Mouse (Mus musculus) cerebellum, adult 9-11 months (tissue): Measurements from ENCODE around the gene 4931414P19Rik.
"Not testable (repeated sequence)": the region's sequence is repeated elsewhere in the genome, so short reads cannot be mapped to it uniquely, and the experiment has no call there.

Source experiments
- DNase-seq: peaks from one replicate; pipeline ENCODE4 v3.0.0; 2022

The 4931414P19Rik gene

GRCm38 (mm10) chr14:54624976-54625375, 19.2 kb upstream of the 4931414P19Rik start:
- DNase-seq = no peak

- DNase-seq = no peak
Observed at GRCm38 (mm10) chr14:54623334-54623733, 17.5 kb upstream of the 4931414P19Rik start.

GRCm38 (mm10) chr14:54621133-54621532, 15.3 kb upstream of the 4931414P19Rik start, which contains the start of gene Psmb11:
Gene Psmb11 (plus strand): TSS chr14:54621433.
- no peak for DNase-seq

GRCm38 (mm10) chr14:54617897-54618365, 12.1 kb upstream of the 4931414P19Rik start, which contains the start of gene Psmb5:
Gene Psmb5 (minus strand): TSS chr14:54618022.
- peak; percentile 91 for DNase-seq

- DNase-seq = no peak
Observed at GRCm38 (mm10) chr14:54617152-54617896, 11.5 kb upstream of the 4931414P19Rik start.

GRCm38 (mm10) chr14:54616226-54616825, 10.5 kb upstream of the 4931414P19Rik start:
- DNase-seq = no peak

- not testable (repeated sequence) for DNase-seq
Observed at GRCm38 (mm10) chr14:54614130-54614529, 8.3 kb upstream of the 4931414P19Rik start.

- no peak for DNase-seq
Observed at GRCm38 (mm10) chr14:54610648-54611047, 4.9 kb upstream of the 4931414P19Rik start.

- DNase-seq = no peak
Observed at GRCm38 (mm10) chr14:54609962-54610361, 4.2 kb upstream of the 4931414P19Rik start.

GRCm38 (mm10) chr14:54609245-54609644, 3.5 kb upstream of the 4931414P19Rik start:
- no peak for DNase-seq

GRCm38 (mm10) chr14:54607226-54607625, 1.4 kb upstream of the 4931414P19Rik start:
- no peak for DNase-seq

GRCm38 (mm10) chr14:54603686-54604085, 2.1 kb downstream of the 4931414P19Rik start:
- no peak for DNase-seq

GRCm38 (mm10) chr14:54603038-54603654, 2.6 kb downstream of the 4931414P19Rik start:
- peak; percentile 98 for DNase-seq

- DNase-seq = peak; percentile 63
Observed at GRCm38 (mm10) chr14:54602613-54603012, 3.2 kb downstream of the 4931414P19Rik start.

- no peak for DNase-seq
Observed at GRCm38 (mm10) chr14:54601601-54602000, 4.2 kb downstream of the 4931414P19Rik start.

- DNase-seq = no peak
Observed at GRCm38 (mm10) chr14:54597084-54597483, 8.7 kb downstream of the 4931414P19Rik start.

GRCm38 (mm10) chr14:54594631-54595414, 11.0 kb downstream of the 4931414P19Rik start:
- no peak for DNase-seq

GRCm38 (mm10) chr14:54594055-54594454, 11.7 kb downstream of the 4931414P19Rik start:
- no peak for DNase-seq

GRCm38 (mm10) chr14:54592319-54592934, 13.4 kb downstream of the 4931414P19Rik start:
- DNase-seq = no peak

GRCm38 (mm10) chr14:54591056-54591455, 14.7 kb downstream of the 4931414P19Rik start:
- no peak for DNase-seq

- peak; percentile 51 for DNase-seq
Observed at GRCm38 (mm10) chr14:54583681-54584338, 22.0 kb downstream of the 4931414P19Rik start.

GRCm38 (mm10) chr14:54582536-54582935, 23.3 kb downstream of the 4931414P19Rik start:
- DNase-seq = no peak
